Mouse (Mus musculus): ENCODE data around the gene Prop1. TPM values are rescaled to one million over a fixed set of nuclear protein-coding genes. Genes with fewer than 3 reads are reported as not detected.

The Prop1 gene
- polyA plus RNA-seq (2015; fragmentation: Nextera tagmentation; extraction: Ambion mirVana): not detected in 2 replicates

GRCm38 (mm10) chr11:50953665-50954064 lies at the start of gene Prop1:
Gene Prop1, minus strand, starts transcription at chr11:50953765.

GRCm38 (mm10) chr11:51003296-51003695 lies 49.7 kb upstream of the Prop1 start, which contains the start of gene Olfr51:
Gene Olfr51, plus strand, starts transcription at chr11:51003596.

GRCm38 (mm10) chr11:50981667-50982066 lies 28.1 kb upstream of the Prop1 start, which contains the start of gene Olfr1377:
Gene Olfr1377, plus strand, starts transcription at chr11:50981967.

GRCm38 (mm10) chr11:50966230-50966629 lies 12.7 kb upstream of the Prop1 start, which contains the start of gene Olfr1378:
Gene Olfr1378, plus strand, starts transcription at chr11:50966530.

GRCm38 (mm10) chr11:50943506-50943905 lies 10.1 kb downstream of the Prop1 start, which contains the start of gene 4933414I15Rik:
Gene 4933414I15Rik, minus strand, starts transcription at chr11:50943765.

GRCm38 (mm10) chr11:50931451-50931866 lies 22.1 kb downstream of the Prop1 start, which contains the start of gene Zfp354b:
Gene Zfp354b, minus strand, starts transcription at chr11:50931633.

GRCm38 (mm10) chr11:50915671-50916320 lies 37.8 kb downstream of the Prop1 start, which contains the start of gene Zfp2:
Gene Zfp2, minus strand, starts transcription at chr11:50916165.

Other genes starting within 250 kb of the Prop1 start
- 2.7 and 5.4 TPM in 2 replicates for gene Zfp354c, start 126.0 kb downstream of the Prop1 start, polyA plus RNA-seq (2015; fragmentation: Nextera tagmentation; extraction: Ambion mirVana)
- 0.05 and 0.08 TPM in 2 replicates for gene Zfp879, start 112.2 kb downstream of the Prop1 start, polyA plus RNA-seq (2015; fragmentation: Nextera tagmentation; extraction: Ambion mirVana)
- 0.06 and 0.21 TPM in 2 replicates for gene Grm6, start 103.1 kb downstream of the Prop1 start, polyA plus RNA-seq (2015; fragmentation: Nextera tagmentation; extraction: Ambion mirVana)
- 0.47 and 0.59 TPM in 2 replicates for gene Zfp454, start 66.1 kb downstream of the Prop1 start, polyA plus RNA-seq (2015; fragmentation: Nextera tagmentation; extraction: Ambion mirVana)
- gene Zfp2, start 37.6 kb downstream of the Prop1 start, polyA plus RNA-seq (2015; fragmentation: Nextera tagmentation; extraction: Ambion mirVana): 1.8 and 2.9 TPM in 2 replicates
- gene Zfp354b, start 22.1 kb downstream of the Prop1 start, polyA plus RNA-seq (2015; fragmentation: Nextera tagmentation; extraction: Ambion mirVana): 0.46 and 0.48 TPM in 2 replicates
- not detected in 2 replicates for gene 4933414I15Rik, start 10.0 kb downstream of the Prop1 start, polyA plus RNA-seq (2015; fragmentation: Nextera tagmentation; extraction: Ambion mirVana)
- gene Olfr1378, start 12.8 kb upstream of the Prop1 start, polyA plus RNA-seq (2015; fragmentation: Nextera tagmentation; extraction: Ambion mirVana): not detected in 2 replicates
- gene Olfr1377, start 28.2 kb upstream of the Prop1 start, polyA plus RNA-seq (2015; fragmentation: Nextera tagmentation; extraction: Ambion mirVana): not detected in 2 replicates
- not detected in 2 replicates for gene Olfr51, start 49.8 kb upstream of the Prop1 start, polyA plus RNA-seq (2015; fragmentation: Nextera tagmentation; extraction: Ambion mirVana)
- gene Olfr54, start 60.5 kb upstream of the Prop1 start, polyA plus RNA-seq (2015; fragmentation: Nextera tagmentation; extraction: Ambion mirVana): not detected in 2 replicates
- gene Olfr1375, start 94.3 kb upstream of the Prop1 start, polyA plus RNA-seq (2015; fragmentation: Nextera tagmentation; extraction: Ambion mirVana): not detected in 2 replicates
- gene Zfp354a, start 105.5 kb upstream of the Prop1 start, polyA plus RNA-seq (2015; fragmentation: Nextera tagmentation; extraction: Ambion mirVana): 1.2 and 1.9 TPM in 2 replicates